Mouse (Mus musculus) lung, adult 2 months (tissue): ENCODE data around the gene Vegfb. TPM values are rescaled to one million over a fixed set of nuclear protein-coding genes. Genes with fewer than 3 reads are reported as not detected.

ENCODE experiments used
- DNase-seq: peaks from one replicate; pipeline ENCODE4 v3.0.0; 2022
- H3K4me1 ChIP-seq: fragments of 200-500 bp; 2 replicates; pipeline ENCODE4 v1.6.1; 2011; ENCODE audit warnings: low read length; ENCODE audit not compliant: control insufficient read depth, insufficient read depth
- H3K4me3 ChIP-seq: fragments of 200-500 bp; replicated peaks from 2 replicates; pipeline ENCODE3; 2011; ENCODE audit warnings: low read depth, mild to moderate bottlenecking, control low read depth, low read length; ENCODE audit errors: extremely low read depth
- CTCF ChIP-seq: fragments of 200-500 bp; IDR thresholded peaks from 2 replicates; pipeline ENCODE4 v1.5.1; 2011; ENCODE audit warnings: mild to moderate bottlenecking, low read length, control low read depth; ENCODE audit not compliant: insufficient read depth
- POLR2A ChIP-seq: fragments of 200-500 bp; IDR thresholded peaks from 2 replicates; pipeline ENCODE4 v1.6.1; 2011; ENCODE audit warnings: low read depth, mild to moderate bottlenecking, control low read depth, low read length, borderline replicate concordance; ENCODE audit errors: extremely low read depth
- WGBS: fragments of 180-500 bp; shearing (Covaris S2); methylation state at CpG from one replicate; pipeline ENCODE4 v1.1.7; 2018; 5-methylcytosine and 5-hydroxymethylcytosine counted together
- polyA plus RNA-seq: library from polyadenylated mRNA; depleted of rRNA; stranded (reverse); fragments of >200 nt; gene quantifications from 2 replicates; pipeline ENCODE4 v1.2.3, GENCODE M21; 2012

The Vegfb gene
- polyA plus RNA-seq, 1 experiment, result 30.1 TPM

DNA sequence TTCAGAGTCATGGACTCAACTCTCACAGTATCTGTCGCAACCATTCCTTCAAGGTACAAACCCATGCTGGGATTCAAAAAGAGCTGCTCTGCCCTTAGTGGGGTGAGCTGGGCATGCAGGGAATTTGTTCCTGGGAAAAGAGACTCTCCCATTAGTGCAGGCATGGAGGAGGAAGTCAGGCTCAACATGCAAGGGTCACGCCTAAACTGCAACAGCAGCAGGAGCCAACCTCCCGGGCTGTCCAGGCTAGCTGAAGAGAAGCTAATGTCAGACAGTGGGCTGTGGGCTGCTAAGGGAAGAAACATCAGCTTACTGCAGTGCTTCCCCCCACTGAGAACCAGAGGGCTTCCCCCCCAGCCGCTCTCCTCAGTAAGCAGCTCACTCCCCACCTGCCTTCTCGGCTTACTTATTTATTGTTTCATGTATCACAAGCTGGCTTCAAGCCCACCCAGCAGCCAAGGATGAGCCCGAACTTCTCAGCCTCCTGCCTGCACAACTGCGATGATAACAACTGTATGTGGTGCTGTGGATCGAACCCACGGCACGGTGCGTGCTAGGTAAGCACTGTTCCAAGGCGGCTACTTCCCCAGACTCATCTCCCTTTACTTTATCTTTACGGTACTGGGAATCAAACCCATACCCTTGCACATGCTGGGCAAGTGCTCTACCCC is 15.1 kb downstream of the Vegfb start:
- peaks cover 25% of the 10 kb centered on the region for H3K4me1 ChIP-seq
- TF ChIP-seq POLR2A (no peak), CTCF (no peak)
- DNase-seq, result no peak
- no peak overlapping the region for H3K4me3 ChIP-seq
- WGBS, result 82% methylated on average over 13 of the region's 13 CpGs

DNA sequence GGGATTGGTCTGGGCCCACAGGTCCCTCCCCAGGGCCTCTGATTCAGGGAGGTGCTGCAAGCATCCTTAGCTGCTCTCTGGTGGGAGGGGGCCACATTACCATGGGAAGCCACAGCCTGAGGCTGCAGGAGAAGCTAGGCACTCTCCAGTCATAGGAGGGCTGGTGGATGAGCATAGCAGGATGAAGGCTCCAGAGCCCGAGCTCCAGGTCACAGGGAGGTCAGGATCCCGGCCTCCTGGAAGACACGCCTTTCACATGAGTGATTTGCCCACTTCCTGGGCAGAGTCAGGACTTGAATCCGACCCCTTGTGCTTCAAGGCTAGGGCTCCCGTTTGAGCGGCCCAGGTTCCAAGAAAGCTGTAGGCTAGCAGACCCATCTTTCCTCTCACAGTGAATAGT is 15.8 kb downstream of the Vegfb start:
- 41% methylated on average over 6 of the region's 6 CpGs for WGBS
- no peak for TF ChIP-seq CTCF
- no peak for TF ChIP-seq POLR2A
- no peak overlapping the region for H3K4me3 ChIP-seq
- DNase-seq, result no peak
- H3K4me1 ChIP-seq, result peaks cover 24% of the 10 kb centered on the region

DNA sequence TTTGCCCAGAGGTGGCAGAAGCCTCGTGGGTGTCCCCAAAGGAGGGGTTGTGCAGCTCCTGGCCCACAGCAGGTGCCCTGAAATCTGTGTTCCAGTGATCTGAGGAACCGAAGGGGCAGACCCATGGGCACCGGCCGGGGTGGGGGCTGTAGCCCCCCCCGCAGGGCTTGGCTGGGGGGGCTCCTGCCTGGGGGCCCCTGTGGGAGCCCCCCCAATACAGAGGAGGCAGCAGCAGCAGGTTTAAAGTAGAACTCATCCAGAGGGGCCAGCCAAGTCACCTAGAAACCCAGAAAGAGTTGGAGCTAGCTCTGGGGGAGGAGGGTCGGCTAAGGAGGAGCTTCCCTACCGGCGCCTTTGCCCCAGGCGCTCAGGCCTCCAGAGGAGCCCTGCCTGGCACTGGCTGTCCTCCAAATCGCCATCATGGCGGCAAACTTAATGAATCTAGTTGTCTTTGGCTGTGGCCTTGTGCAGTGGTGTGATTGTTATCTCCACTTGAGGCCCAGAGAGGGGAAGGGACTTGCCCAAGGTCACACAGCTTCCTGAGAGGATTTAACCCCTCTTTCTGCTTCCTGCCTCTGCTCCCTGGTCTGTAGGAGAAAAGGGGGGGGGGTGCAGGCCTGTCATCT is 16.9 kb downstream of the Vegfb start:
- H3K4me3 ChIP-seq, result no peak overlapping the region
- 41% methylated on average over 11 of the region's 11 CpGs for WGBS
- no peak for DNase-seq
- H3K4me1 ChIP-seq, result peaks cover 14% of the 10 kb centered on the region
- TF ChIP-seq POLR2A (no peak), CTCF (no peak)

DNA sequence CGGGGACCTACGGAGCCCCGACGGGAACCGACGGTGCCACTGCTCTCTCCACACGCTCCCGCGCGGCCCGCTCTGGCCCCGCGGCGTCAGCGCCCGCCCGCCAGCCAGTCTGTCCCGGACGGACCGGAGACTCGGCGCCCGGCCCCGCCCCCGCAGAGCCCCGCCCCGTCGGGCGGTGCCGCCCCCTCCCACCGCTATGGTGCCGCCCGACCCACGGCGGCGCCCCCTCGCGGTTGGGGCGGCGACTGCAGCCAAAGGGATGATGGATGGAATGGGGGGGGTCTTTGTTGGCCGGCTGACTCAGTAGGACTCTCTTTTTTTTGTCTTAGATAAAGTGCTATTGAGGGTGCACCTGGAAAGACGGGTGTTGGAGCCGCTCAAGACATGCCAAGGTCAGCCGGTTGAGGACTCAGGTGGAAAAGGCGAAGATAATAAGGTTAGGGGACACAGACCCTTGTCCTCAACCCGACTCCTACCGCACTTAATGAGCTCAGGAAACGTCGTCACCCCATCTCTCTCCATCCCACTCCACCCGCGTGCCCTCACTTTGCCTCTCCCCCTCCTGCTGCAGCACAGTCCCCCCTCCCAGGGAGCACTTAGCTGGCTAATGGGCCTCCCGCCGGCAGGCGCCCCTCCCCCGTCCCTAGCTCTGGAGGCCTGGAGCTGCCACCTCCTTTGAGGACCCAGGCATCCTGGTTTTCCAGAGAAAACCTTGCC is 17.6 kb downstream of the Vegfb start:
- peak overlapping the region; percentile 82 for H3K4me3 ChIP-seq
- peaks cover 13% of the 10 kb centered on the region for H3K4me1 ChIP-seq
- WGBS, result 2% methylated on average over 45 of the region's 55 CpGs
- TF ChIP-seq POLR2A, result peak; percentile 61; the same call in 1 of the 2 replicates
- TF ChIP-seq CTCF, result peak; percentile 9; the same call in 1 of the 2 replicates
- peak; percentile 79 for DNase-seq

DNA sequence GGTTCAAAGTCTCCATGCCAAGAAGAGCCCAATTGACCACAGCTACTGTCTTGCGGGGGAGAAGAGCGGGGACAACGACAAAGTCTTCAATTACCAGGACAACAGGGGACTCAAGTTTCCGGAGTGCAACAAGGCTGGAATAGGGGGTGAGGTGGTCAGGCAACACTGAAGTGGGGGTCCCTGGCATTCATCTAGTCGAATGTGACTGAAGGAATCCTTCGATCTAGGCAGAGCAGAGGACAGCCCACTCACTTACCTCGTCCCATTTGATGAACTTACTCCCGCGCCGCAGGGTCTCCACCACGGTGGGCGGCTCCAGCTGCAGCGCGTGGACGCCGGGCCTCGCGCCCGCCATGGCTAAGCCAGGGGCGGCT is 18.2 kb downstream of the Vegfb start:
- Histone ChIP-seq H3K4me3 (peak overlapping the region; percentile 82), H3K4me1 (peaks cover 13% of the 10 kb centered on the region)
- no peak for DNase-seq
- under 1% methylated on average over 20 of the region's 20 CpGs for WGBS
- TF ChIP-seq CTCF, result no peak
- TF ChIP-seq POLR2A, result no peak

- TF ChIP-seq POLR2A (no peak), CTCF (no peak)
- WGBS, result 7% methylated on average over 15 of the region's 15 CpGs
- Histone ChIP-seq H3K4me1 (peaks cover 13% of the 10 kb centered on the region), H3K4me3 (peak overlapping the region; percentile 82)
- peak; percentile 55 for DNase-seq
Measured at GRCm38 (mm10) chr19:6968491-6969271, 18.8 kb downstream of the Vegfb start.

- DNase-seq, result no peak
- WGBS, result 75% methylated on average over 10 of the region's 10 CpGs
- no peak for TF ChIP-seq POLR2A
- TF ChIP-seq CTCF, result no peak
- H3K4me3 ChIP-seq, result no peak overlapping the region
- peaks cover 11% of the 10 kb centered on the region for H3K4me1 ChIP-seq
Measured at GRCm38 (mm10) chr19:6956461-6956860, 31.0 kb downstream of the Vegfb start.

GRCm38 (mm10) chr19:6955424-6955823 is 32.0 kb downstream of the Vegfb start:
- Histone ChIP-seq H3K4me3 (no peak overlapping the region), H3K4me1 (peaks cover 11% of the 10 kb centered on the region)
- TF ChIP-seq CTCF (no peak), POLR2A (no peak)
- DNase-seq, result no peak
- WGBS, result 76% methylated on average over 7 of the region's 7 CpGs

- TF ChIP-seq POLR2A (peak; percentile 36; the same call in 1 of the 2 replicates), CTCF (peak; percentile 28; the same call in 1 of the 2 replicates)
- H3K4me3 ChIP-seq, result no peak overlapping the region
- H3K4me1 ChIP-seq, result peaks cover 11% of the 10 kb centered on the region
- 35% methylated on average over 9 of the region's 9 CpGs for WGBS
- DNase-seq, result peak; percentile 78
Measured at GRCm38 (mm10) chr19:6954046-6954445, 33.4 kb downstream of the Vegfb start.
